Mouse (Mus musculus) bone marrow, adult 2 months (tissue): ENCODE results near the gene Srxn1.

Experiments used
- CTCF ChIP-seq: fragments of 200-500 bp; IDR thresholded peaks from 2 replicates; pipeline ENCODE4 v1.5.1; 2011; ENCODE audit warnings: low read length, control low read depth; ENCODE audit not compliant: control insufficient read depth, insufficient read depth
- POLR2A ChIP-seq: fragments of 200-500 bp; IDR thresholded peaks from 2 replicates; pipeline ENCODE4 v1.6.1; 2011; ENCODE audit warnings: low read depth, mild to moderate bottlenecking, control low read depth, low read length, borderline replicate concordance; ENCODE audit not compliant: control insufficient read depth

DNA sequence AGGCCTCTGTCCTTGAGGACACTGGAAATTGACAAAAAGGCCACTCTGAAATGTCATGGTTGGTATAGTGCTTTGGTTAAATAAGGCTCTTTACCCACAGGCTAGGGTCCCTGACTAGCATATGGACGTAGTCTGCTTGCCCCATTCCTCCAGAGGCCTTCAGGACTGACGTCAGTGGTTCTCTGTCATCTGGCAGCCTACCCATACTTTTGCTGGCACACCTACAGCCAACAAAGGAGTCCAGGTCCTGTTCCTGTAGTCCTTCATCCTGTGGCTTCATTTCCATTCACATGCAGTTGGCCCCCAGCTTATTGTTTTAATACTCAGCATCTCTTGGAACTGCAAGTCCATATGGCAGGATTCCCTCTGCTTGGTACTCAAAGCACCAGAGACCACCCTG, 8.4 kb upstream of the Srxn1 start:
- TF ChIP-seq CTCF (no peak), POLR2A (no peak)
